Mouse (Mus musculus) liver, embryonic 11.5 days (tissue): Measurements from ENCODE around the gene Pdcd2l. TPM values are rescaled to one million over a fixed set of nuclear protein-coding genes. Genes with fewer than 3 reads are reported as not detected.

Source experiments
- ATAC-seq: fragments of 200-750 bp; cut with Nextera tagmentation; replicated peaks from 2 replicates; pipeline ENCODE4 v1.8.0; 2017; ENCODE audit warnings: moderate number of reproducible peaks, mild to moderate bottlenecking, moderate TSS enrichment, moderate library complexity; ENCODE audit not compliant: low FRiP score
- DNase-seq: peaks from one replicate; pipeline ENCODE4 v3.0.0-alpha.2; 2017; ENCODE audit warnings: low spot score
- H3K27ac ChIP-seq: fragments of 300-500 bp; sonication (generic); 2 replicates; pipeline ENCODE4 v1.5.1; 2014; ENCODE audit warnings: mild to moderate bottlenecking, low read depth, low read length, control low read depth
- H3K27me3 ChIP-seq: fragments of 300-500 bp; sonication (generic); replicated peaks from 2 replicates; pipeline ENCODE4 v1.6.1; 2014; ENCODE audit warnings: low read length, mixed read lengths; ENCODE audit not compliant: control insufficient read depth, insufficient read depth
- H3K36me3 ChIP-seq: fragments of 300-500 bp; sonication (generic); 2 replicates; pipeline ENCODE4 v1.6.1; 2014; ENCODE audit warnings: mild to moderate bottlenecking, low read length, moderate library complexity, mixed read lengths; ENCODE audit not compliant: control insufficient read depth, insufficient read depth
- H3K4me1 ChIP-seq: fragments of 300-500 bp; sonication (generic); replicated peaks from 2 replicates; pipeline ENCODE4 v1.6.1; 2014; ENCODE audit warnings: low read length, mixed read lengths; ENCODE audit not compliant: control insufficient read depth, insufficient read depth
- H3K4me2 ChIP-seq: fragments of 300-500 bp; sonication (generic); 2 replicates; pipeline ENCODE4 v1.6.1; 2014; ENCODE audit warnings: mild to moderate bottlenecking, control low read depth, moderate library complexity
- H3K4me3 ChIP-seq: fragments of 300-500 bp; sonication (generic); 2 replicates; pipeline ENCODE4 v1.5.1; 2014; ENCODE audit warnings: low read depth, low read length, control low read depth
- H3K9ac ChIP-seq: fragments of 300-500 bp; sonication (generic); 2 replicates; pipeline ENCODE4 v1.6.1; 2014; ENCODE audit warnings: low read depth, low read length, control low read depth
- H3K9me3 ChIP-seq: fragments of 300-500 bp; sonication (generic); 2 replicates; pipeline ENCODE4 v1.6.1; 2016; ENCODE audit warnings: low read length, inconsistent platforms, mixed read lengths; ENCODE audit not compliant: control insufficient read depth
- WGBS: fragments of 180-500 bp; shearing (Covaris S2); extraction: QIAGEN DNeasy Blood & Tissue Kit; methylation state at CpG from one replicate; pipeline ENCODE4 v1.1.7; 2014; 5-methylcytosine and 5-hydroxymethylcytosine counted together
- polyA plus RNA-seq: library from polyadenylated mRNA; unstranded; fragments of >200 nt; fragmentation: Nextera tagmentation; extraction: Ambion mirVana; gene quantifications from 2 replicates; pipeline ENCODE4 v1.2.1, GENCODE M21; 2014

The Pdcd2l gene
- polyA plus RNA-seq, 1 experiment from 2014 or later, result 62.8 TPM

DNA sequence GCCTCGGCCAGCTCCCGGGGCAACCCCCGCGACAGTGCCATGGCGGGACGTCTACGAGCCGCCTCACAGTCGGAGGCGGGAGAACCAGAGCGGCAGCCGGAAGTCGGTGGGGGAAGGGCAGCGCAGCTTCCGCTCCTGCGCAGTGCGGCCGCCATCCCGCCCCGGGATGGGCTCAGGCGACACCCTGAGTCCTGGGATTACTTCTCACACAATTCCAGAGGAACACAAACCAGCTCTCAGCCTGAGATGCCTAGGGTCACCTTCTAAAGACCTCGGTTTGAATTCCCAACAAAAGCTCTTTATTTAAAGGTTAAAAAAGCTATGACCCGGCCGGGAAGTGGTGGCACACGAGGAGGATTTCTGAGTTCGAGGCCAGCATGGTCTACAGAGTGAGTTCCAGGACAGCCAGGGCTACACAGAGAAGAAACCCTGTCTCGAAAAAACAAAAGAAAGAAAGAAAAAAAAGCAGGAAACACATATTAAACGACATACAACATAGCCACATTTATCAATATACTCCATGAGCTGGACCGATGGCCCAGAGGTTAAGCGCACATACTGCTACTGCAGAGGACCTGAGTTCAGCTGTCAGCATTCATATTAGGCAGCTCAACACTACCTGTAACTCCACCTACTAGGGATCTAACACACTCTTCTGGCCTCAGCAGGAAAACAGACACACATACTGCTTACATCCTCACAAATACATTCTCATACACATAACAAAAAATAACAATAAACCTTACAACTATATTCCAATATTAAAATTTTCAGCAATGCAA, 27.8 kb downstream of the Pdcd2l start:
- 10% methylated on average over 30 of the region's 30 CpGs for WGBS
- Histone ChIP-seq H3K36me3 (peaks cover 16% of the 10 kb centered on the region), H3K9ac (peak overlapping the region; percentile 97), H3K27me3 (no peaks in the 10 kb centered on the region), H3K4me2 (peak overlapping the region; percentile 80), H3K9me3 (no peaks in the 10 kb centered on the region), H3K27ac (peak overlapping the region; percentile 81), H3K4me1 (peaks cover 4% of the 10 kb centered on the region), H3K4me3 (peak overlapping the region; percentile 95)
- ATAC-seq, result peak; percentile 91
- peak; percentile 92 for DNase-seq

DNA sequence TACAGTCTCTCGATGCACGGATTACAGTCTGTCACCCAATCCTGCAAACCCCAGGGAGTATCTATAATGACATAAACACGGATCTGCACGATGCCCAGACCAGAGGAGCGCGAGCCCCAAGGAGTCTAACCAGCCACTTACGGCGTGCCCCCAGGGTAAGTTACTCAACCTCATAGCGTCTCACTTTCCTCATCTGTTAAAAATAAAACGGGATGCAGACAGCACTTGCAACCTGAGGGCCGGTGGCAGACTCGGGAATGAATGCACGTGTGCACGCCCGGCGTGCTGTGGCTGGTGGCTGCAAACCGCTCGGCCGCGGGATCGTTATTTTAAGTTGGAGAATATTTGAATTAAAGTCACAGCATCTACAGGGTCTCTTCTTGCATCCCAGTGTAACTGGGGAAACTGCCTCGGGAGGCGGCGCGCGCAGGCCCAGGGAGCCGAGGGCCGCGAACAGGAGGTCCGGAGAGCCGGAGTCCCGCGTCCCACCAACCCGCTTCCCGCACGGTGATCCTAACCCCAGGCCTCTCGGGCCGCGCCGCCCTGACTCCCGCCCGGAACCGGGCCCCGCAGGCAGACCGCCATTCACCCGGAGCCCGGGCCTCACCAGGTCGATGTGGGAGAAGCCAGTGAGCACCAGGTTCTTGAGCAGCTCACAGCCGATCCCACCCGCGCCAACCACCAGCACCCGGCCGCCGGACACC, 28.5 kb downstream of the Pdcd2l start:
- Histone ChIP-seq H3K4me1 (peaks cover 4% of the 10 kb centered on the region), H3K36me3 (peaks cover 23% of the 10 kb centered on the region), H3K4me2 (peak overlapping the region; percentile 80), H3K4me3 (peak overlapping the region; percentile 95), H3K9me3 (no peaks in the 10 kb centered on the region), H3K9ac (peak overlapping the region; percentile 97), H3K27me3 (no peaks in the 10 kb centered on the region), H3K27ac (peak overlapping the region; percentile 81)
- WGBS, result under 1% methylated on average over 54 of the region's 54 CpGs
- ATAC-seq, result peak; percentile 62
- DNase-seq, result no peak

DNA sequence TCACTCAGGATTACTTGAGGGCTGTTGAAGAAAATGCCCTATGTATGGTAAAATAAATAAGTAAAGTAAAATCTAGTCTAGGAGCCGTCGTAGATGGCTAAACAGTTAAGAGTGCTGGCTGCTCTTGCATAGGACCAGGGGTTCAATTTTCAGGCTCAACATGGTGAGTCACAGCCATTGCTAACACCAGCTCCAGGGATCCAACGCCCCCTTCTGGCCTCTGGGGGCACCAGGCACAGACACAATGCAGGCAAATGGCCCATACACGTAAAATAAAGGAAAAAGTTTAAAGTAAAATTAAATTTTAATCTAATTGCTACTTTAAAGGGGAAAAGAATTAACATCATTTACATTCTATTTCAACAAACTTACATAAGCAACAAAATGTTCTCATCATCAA, 29.6 kb downstream of the Pdcd2l start:
- ATAC-seq (peak; percentile 53; the same call in 1 of the 2 replicates), DNase-seq (peak; percentile 51)
- Histone ChIP-seq H3K27ac (no peak overlapping the region), H3K9ac (peak overlapping the region; percentile 22; the same call in 1 of the 2 replicates), H3K27me3 (no peaks in the 10 kb centered on the region), H3K36me3 (peaks cover 31% of the 10 kb centered on the region), H3K9me3 (no peaks in the 10 kb centered on the region), H3K4me3 (peak overlapping the region; percentile 24), H3K4me1 (peaks cover 4% of the 10 kb centered on the region), H3K4me2 (peak overlapping the region; percentile 55)
- WGBS, result 43% methylated on average over 4 of the region's 4 CpGs

DNA sequence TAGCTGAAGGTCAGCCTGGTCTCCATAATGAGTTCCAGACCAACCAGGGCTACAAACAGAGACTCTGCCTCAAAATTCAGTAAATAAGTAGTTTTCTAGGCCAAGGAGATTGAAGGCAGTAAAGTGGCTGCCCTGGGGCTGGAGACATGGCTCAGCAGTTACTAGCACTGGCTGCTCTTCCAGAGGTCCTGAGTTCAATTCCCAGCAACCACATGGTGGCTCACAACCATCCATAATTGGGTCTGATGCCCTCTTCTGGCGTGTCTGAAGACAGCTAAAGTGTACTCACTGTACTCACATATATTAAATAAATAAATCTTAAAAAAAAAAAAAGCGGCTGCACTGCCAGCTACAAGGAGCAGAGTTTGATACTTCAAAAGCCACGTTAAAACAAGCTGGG, 30.5 kb downstream of the Pdcd2l start:
- Histone ChIP-seq H3K4me1 (peaks cover 4% of the 10 kb centered on the region), H3K27me3 (no peaks in the 10 kb centered on the region), H3K36me3 (peaks cover 39% of the 10 kb centered on the region), H3K9me3 (no peaks in the 10 kb centered on the region), H3K4me2 (peak overlapping the region; percentile 55), H3K27ac (no peak overlapping the region), H3K9ac (no peak overlapping the region), H3K4me3 (no peak overlapping the region; the same call in 1 of the 2 replicates)
- 74% methylated on average over 3 of the region's 3 CpGs for WGBS
- no peak for ATAC-seq
- DNase-seq, result no peak

DNA sequence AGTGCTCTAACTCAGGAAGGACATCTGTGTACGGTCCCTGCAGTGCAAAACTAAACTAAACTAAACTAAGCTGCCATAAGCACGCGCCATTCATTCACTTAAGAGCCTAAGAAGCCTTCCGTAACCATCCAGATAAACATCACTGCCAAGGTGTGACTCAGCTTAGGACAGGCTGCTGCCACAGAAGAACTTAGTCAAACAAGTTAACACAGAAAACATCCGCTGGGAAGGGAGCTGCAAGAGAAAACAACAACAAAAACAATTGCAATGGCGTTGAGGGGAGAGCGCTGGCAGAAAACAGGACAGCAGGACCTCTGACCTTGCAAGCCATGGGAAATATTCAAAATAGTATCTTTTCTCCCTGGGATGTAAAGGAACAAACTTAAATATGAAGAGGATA, 31.8 kb downstream of the Pdcd2l start:
- Histone ChIP-seq H3K36me3 (peaks cover 49% of the 10 kb centered on the region), H3K4me2 (no peak overlapping the region), H3K9me3 (no peaks in the 10 kb centered on the region), H3K4me1 (peaks cover 4% of the 10 kb centered on the region), H3K27ac (no peak overlapping the region), H3K9ac (no peak overlapping the region), H3K27me3 (no peaks in the 10 kb centered on the region), H3K4me3 (no peak overlapping the region)
- ATAC-seq, result no peak
- 93% methylated on average over 7 of the region's 7 CpGs for WGBS
- no peak for DNase-seq

DNA sequence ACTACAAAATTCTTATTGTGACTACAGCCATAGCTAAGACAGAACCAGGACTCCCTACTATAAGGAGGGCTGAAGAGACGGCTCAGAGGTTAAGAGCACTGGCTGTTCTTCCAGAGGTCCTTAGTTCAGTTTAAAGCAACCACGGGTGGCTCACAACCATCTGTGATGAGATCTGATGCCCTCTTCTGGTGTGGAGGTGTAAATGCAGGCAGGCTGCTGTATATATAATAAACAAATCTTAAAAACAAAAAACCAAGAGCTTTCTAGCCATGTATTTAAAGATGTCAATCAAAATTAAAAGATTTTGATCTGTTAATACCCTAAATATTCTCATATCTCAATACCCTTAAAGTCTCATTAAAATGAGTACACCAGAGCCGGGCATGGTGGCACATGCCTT, 37.3 kb downstream of the Pdcd2l start:
- H3K4me1 ChIP-seq, result no peaks in the 10 kb centered on the region
- H3K27me3 ChIP-seq, result no peaks in the 10 kb centered on the region
- H3K36me3 ChIP-seq, result peaks cover 80% of the 10 kb centered on the region
- H3K4me2 ChIP-seq, result no peak overlapping the region
- no peak overlapping the region for H3K9ac ChIP-seq
- ATAC-seq (no peak), DNase-seq (no peak)
- H3K27ac ChIP-seq, result no peak overlapping the region
- H3K4me3 ChIP-seq, result no peak overlapping the region
- 84% methylated on average over 3 of the region's 3 CpGs for WGBS
- H3K9me3 ChIP-seq, result no peaks in the 10 kb centered on the region

DNA sequence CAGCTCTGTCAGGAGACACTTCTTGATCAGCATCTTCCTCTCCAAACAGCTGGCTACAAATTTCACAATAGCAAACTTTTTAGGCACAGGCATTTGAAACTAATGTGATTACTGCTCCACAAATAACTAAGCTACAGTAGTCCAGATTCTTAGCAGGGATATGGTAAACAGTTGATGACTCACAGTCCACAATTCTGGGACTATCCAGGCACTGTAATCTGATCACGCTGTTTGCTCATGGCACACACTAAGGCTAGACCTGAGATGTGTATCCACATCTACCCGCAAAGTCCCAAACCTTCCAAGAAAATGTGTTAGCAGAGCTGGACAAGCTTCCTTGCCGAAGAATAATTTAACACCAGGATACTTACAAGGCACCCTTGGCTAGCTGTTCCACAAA, 38.5 kb downstream of the Pdcd2l start:
- 96% methylated on average over 3 of the region's 3 CpGs for WGBS
- Histone ChIP-seq H3K36me3 (peaks cover 80% of the 10 kb centered on the region), H3K27ac (no peak overlapping the region), H3K4me2 (no peak overlapping the region), H3K4me3 (no peak overlapping the region), H3K27me3 (no peaks in the 10 kb centered on the region), H3K4me1 (no peaks in the 10 kb centered on the region), H3K9ac (no peak overlapping the region), H3K9me3 (no peaks in the 10 kb centered on the region)
- no peak for ATAC-seq
- DNase-seq, result no peak

DNA sequence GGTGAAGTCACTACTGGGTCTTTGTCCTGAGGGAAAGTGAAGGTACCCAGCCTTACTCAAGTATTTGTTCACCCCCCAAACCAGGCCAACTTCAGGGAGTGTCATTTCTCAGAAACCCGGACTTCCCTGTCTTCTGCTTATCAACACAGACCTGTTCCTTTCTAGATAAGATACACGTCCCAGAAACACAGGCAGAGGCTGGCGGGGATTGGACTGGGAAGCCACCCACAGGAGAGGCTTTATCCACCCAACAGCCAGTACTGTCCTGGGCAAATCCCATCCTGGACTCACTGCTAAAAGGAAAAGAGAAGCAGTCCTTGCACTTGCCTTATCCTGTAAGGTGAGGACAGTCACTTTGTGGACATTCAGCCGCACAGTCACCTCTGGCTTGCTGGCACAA, 49.3 kb downstream of the Pdcd2l start:
- peaks cover 3% of the 10 kb centered on the region; the same call in 1 of the 2 replicates for H3K4me1 ChIP-seq
- H3K9me3 ChIP-seq, result 0 out of 2 replicates have a peak, but pooled peaks cover 2% of the 10 kb centered on the region
- no peak for DNase-seq
- H3K36me3 ChIP-seq, result peaks cover 83% of the 10 kb centered on the region
- peak; percentile 89 for ATAC-seq
- 42% methylated on average over 4 of the region's 4 CpGs for WGBS
- H3K4me2 ChIP-seq, result peak overlapping the region; percentile 18; the same call in 1 of the 2 replicates
- H3K4me3 ChIP-seq, result no peak overlapping the region
- no peak overlapping the region for H3K27ac ChIP-seq
- H3K27me3 ChIP-seq, result no peaks in the 10 kb centered on the region
- no peak overlapping the region for H3K9ac ChIP-seq
